Mouse (Mus musculus): Measurements from ENCODE around the gene Fli1. TPM values are rescaled to one million over a fixed set of nuclear protein-coding genes. Genes with fewer than 3 reads are reported as not detected.

Gene Fli1
- total and polyA plus RNA-seq, 3 experiments = 3.4 to 27.0 (median 5.8) TPM

DNA sequence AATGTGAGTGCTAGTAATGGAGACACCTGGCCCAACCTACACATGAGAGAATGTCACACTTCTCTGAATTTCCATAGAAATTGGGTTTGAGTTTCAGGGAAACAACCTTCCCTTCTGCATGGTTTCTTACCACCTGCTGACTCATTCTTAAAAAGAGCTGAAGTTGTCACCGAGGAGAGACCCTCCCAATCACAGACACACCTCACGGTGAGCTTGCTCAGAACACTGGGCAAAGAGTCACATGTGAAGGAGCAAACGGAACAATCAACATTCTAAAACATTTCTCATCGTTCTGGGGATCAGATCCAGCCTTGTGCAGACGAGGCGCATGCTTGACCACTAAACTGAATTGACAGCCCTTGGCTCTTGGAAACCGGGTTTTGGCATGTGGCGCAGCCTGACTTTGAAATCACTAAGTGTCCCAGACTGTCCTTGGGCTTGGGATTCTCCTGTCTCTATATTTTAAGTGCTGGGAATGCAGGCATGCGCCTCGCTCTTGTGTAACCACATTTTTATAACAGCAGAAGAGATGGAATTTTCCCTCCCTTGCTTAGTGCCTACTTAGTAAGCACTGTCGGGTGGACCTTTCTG lies 8.5 kb downstream of the Fli1 start:
- Histone ChIP-seq H3K27me3 (ENCODE audit: insufficient read depth, low read length) (no peaks in the 10 kb centered on the region; the same call in 1 of the 2 replicates), H3K9me3 (replicated peaks) (no peaks in the 10 kb centered on the region), H3K4me1 (ENCODE audit: insufficient read depth, low read depth, low read length) (0 out of 2 replicates have a peak, but pooled peaks cover 2% of the 10 kb centered on the region), H3K4me3 (ENCODE audit: low read depth, low read length) (no peak overlapping the region), H3K36me3 (replicated peaks) (no peaks in the 10 kb centered on the region)
- DNase-seq (ENCODE audit: low spot score) (no peak), ATAC-seq (ENCODE audit: extremely low read depth, insufficient number of reproducible peaks, low FRiP score, poor library complexity, severe bottlenecking) (no peak)
- no peak for TF ChIP-seq CTCF (IDR thresholded peaks at IDR 0.05; ENCODE audit: low read depth, low read length)
- TF ChIP-seq TAL1 (conservative IDR thresholded peaks at IDR 0.05; ENCODE audit: low read depth, low read length) = no peak
- no peak for TF ChIP-seq GATA2 (IDR thresholded peaks at IDR 0.05; ENCODE audit: borderline replicate concordance, low read depth, low read length)
- no peak for TF ChIP-seq GATA1 (IDR thresholded peaks at IDR 0.05; ENCODE audit: borderline replicate concordance, low read length)
- no peak for TF ChIP-seq POLR2AphosphoS5 (IDR thresholded peaks at IDR 0.05; ENCODE audit: insufficient replicate concordance, low read depth, low read length)

DNA sequence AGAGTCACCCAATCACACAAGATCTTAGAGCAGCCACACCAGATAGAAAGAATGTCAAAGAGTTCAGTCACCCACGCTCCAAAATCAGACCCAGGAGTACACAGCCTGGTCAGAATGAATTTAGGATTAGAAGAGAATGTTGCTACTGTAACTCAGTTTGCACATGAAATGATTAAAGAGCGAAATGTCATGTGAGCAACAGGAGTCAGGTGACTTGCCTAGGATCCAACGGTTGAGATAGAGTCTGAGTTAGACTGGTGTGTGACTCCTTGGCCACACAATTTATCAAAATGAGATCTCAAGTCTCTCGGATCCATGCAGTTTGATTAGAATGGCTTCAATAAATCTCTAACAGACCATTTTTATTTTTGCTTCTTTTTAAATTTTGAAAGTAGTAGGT lies 11.1 kb downstream of the Fli1 start:
- TF ChIP-seq CTCF (IDR thresholded peaks at IDR 0.05; ENCODE audit: low read depth, low read length) (no peak), POLR2AphosphoS5 (IDR thresholded peaks at IDR 0.05; ENCODE audit: insufficient replicate concordance, low read depth, low read length) (no peak), GATA1 (IDR thresholded peaks at IDR 0.05; ENCODE audit: borderline replicate concordance, low read length) (no peak), GATA2 (IDR thresholded peaks at IDR 0.05; ENCODE audit: borderline replicate concordance, low read depth, low read length) (no peak), TAL1 (conservative IDR thresholded peaks at IDR 0.05; ENCODE audit: low read depth, low read length) (no peak)
- Histone ChIP-seq H3K9me3 (replicated peaks) (no peaks in the 10 kb centered on the region), H3K4me1 (ENCODE audit: insufficient read depth, low read depth, low read length) (no peaks in the 10 kb centered on the region), H3K27me3 (ENCODE audit: insufficient read depth, low read length) (no peaks in the 10 kb centered on the region; the same call in 1 of the 2 replicates), H3K4me3 (ENCODE audit: low read depth, low read length) (no peak overlapping the region), H3K36me3 (replicated peaks) (no peaks in the 10 kb centered on the region)
- DNase-seq (ENCODE audit: low spot score) = no peak
- no peak; the same call in 1 of the 2 replicates for ATAC-seq (ENCODE audit: extremely low read depth, insufficient number of reproducible peaks, low FRiP score, poor library complexity, severe bottlenecking)

DNA sequence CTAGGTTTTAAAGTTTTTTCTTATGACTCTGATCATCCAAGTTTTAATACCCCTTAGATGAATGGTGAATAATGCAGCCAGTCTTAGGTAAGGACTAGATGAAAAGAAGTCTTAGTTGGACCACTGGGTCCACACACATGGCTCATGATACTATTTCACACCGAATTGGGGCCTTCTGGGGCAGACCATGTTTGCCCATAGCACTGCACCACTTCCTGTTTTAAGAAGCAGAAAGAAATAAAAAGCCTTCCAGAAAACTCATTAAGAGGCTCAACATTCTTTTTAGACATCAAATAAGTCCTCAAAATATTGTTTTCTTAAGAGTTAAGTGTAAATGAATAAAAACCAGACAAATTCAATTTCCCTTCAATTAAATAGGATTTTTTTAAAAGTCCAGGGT lies 11.7 kb downstream of the Fli1 start:
- ATAC-seq (ENCODE audit: extremely low read depth, insufficient number of reproducible peaks, low FRiP score, poor library complexity, severe bottlenecking) (no peak), DNase-seq (ENCODE audit: low spot score) (no peak)
- Histone ChIP-seq H3K36me3 (replicated peaks) (no peaks in the 10 kb centered on the region), H3K4me1 (ENCODE audit: insufficient read depth, low read depth, low read length) (no peaks in the 10 kb centered on the region), H3K9me3 (replicated peaks) (no peaks in the 10 kb centered on the region), H3K27me3 (ENCODE audit: insufficient read depth, low read length) (no peaks in the 10 kb centered on the region; the same call in 1 of the 2 replicates), H3K4me3 (ENCODE audit: low read depth, low read length) (no peak overlapping the region)
- TF ChIP-seq GATA1 (IDR thresholded peaks at IDR 0.05; ENCODE audit: borderline replicate concordance, low read length) (no peak), CTCF (IDR thresholded peaks at IDR 0.05; ENCODE audit: low read depth, low read length) (no peak)

GRCm38 (mm10) chr9:32530188-32530587 lies 12.5 kb downstream of the Fli1 start:
- Histone ChIP-seq H3K36me3 (replicated peaks) (no peaks in the 10 kb centered on the region), H3K4me1 (ENCODE audit: insufficient read depth, low read depth, low read length) (no peaks in the 10 kb centered on the region), H3K9me3 (replicated peaks) (no peaks in the 10 kb centered on the region), H3K4me3 (ENCODE audit: low read depth, low read length) (no peak overlapping the region), H3K27me3 (ENCODE audit: insufficient read depth, low read length) (no peaks in the 10 kb centered on the region; the same call in 1 of the 2 replicates)
- no peak for TF ChIP-seq CTCF (IDR thresholded peaks at IDR 0.05; ENCODE audit: low read depth, low read length)
- no peak for TF ChIP-seq GATA2 (IDR thresholded peaks at IDR 0.05; ENCODE audit: borderline replicate concordance, low read depth, low read length)
- TF ChIP-seq TAL1 (conservative IDR thresholded peaks at IDR 0.05; ENCODE audit: low read depth, low read length) = no peak
- TF ChIP-seq POLR2AphosphoS5 (IDR thresholded peaks at IDR 0.05; ENCODE audit: insufficient replicate concordance, low read depth, low read length) = no peak
- TF ChIP-seq GATA1 (IDR thresholded peaks at IDR 0.05; ENCODE audit: borderline replicate concordance, low read length) = no peak
- DNase-seq (ENCODE audit: low spot score) (no peak), ATAC-seq (ENCODE audit: extremely low read depth, insufficient number of reproducible peaks, low FRiP score, poor library complexity, severe bottlenecking) (no peak)

GRCm38 (mm10) chr9:32529594-32529993 lies 13.1 kb downstream of the Fli1 start:
- Histone ChIP-seq H3K27me3 (ENCODE audit: insufficient read depth, low read length) (no peaks in the 10 kb centered on the region; the same call in 1 of the 2 replicates), H3K36me3 (replicated peaks) (no peaks in the 10 kb centered on the region), H3K9me3 (replicated peaks) (no peaks in the 10 kb centered on the region), H3K4me3 (ENCODE audit: low read depth, low read length) (no peak overlapping the region), H3K4me1 (ENCODE audit: insufficient read depth, low read depth, low read length) (no peaks in the 10 kb centered on the region)
- no peak for TF ChIP-seq CTCF (IDR thresholded peaks at IDR 0.05; ENCODE audit: low read depth, low read length)
- no peak for TF ChIP-seq GATA2 (IDR thresholded peaks at IDR 0.05; ENCODE audit: borderline replicate concordance, low read depth, low read length)
- no peak for TF ChIP-seq GATA1 (IDR thresholded peaks at IDR 0.05; ENCODE audit: borderline replicate concordance, low read length)
- TF ChIP-seq TAL1 (conservative IDR thresholded peaks at IDR 0.05; ENCODE audit: low read depth, low read length) = no peak
- no peak for TF ChIP-seq POLR2AphosphoS5 (IDR thresholded peaks at IDR 0.05; ENCODE audit: insufficient replicate concordance, low read depth, low read length)
- no peak for DNase-seq (ENCODE audit: low spot score)
- ATAC-seq (ENCODE audit: extremely low read depth, insufficient number of reproducible peaks, low FRiP score, poor library complexity, severe bottlenecking) = no peak

DNA sequence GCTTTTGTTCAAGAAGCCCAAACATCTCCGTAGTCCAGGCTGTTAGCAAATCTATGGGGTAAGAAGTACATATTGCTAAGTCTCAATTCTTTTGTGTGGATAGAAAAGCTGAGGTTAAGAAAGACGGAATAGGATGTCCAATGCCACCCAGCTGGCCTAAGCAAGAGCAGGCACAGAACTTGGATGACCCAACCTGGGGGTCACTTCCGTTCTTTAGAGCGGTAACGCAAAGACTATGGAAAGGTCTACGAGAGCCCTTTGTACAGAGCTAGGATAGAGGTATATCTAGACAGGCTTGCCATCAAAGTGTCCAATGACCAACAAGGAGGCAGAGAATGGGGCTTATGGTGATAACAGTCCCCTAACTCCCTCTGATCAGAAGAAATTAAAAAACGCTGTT lies 15.3 kb downstream of the Fli1 start:
- Histone ChIP-seq H3K4me3 (ENCODE audit: low read depth, low read length) (no peak overlapping the region), H3K4me1 (ENCODE audit: insufficient read depth, low read depth, low read length) (no peaks in the 10 kb centered on the region), H3K9me3 (replicated peaks) (no peaks in the 10 kb centered on the region), H3K36me3 (replicated peaks) (no peaks in the 10 kb centered on the region), H3K27me3 (ENCODE audit: insufficient read depth, low read length) (no peaks in the 10 kb centered on the region)
- TF ChIP-seq GATA1 (IDR thresholded peaks at IDR 0.05; ENCODE audit: borderline replicate concordance, low read length) (no peak), POLR2AphosphoS5 (IDR thresholded peaks at IDR 0.05; ENCODE audit: insufficient replicate concordance, low read depth, low read length) (no peak), CTCF (IDR thresholded peaks at IDR 0.05; ENCODE audit: low read depth, low read length) (no peak), GATA2 (IDR thresholded peaks at IDR 0.05; ENCODE audit: borderline replicate concordance, low read depth, low read length) (no peak), TAL1 (conservative IDR thresholded peaks at IDR 0.05; ENCODE audit: low read depth, low read length) (no peak)
- DNase-seq (ENCODE audit: low spot score) (no peak), ATAC-seq (ENCODE audit: extremely low read depth, insufficient number of reproducible peaks, low FRiP score, poor library complexity, severe bottlenecking) (no peak)
